Mouse (Mus musculus) CH12.LX (cell line): ENCODE measurements around the gene Tet2.

Source experiments
- CTCF ChIP-seq, 2 experiments: IDR thresholded peaks in 1 of 2; conservative IDR thresholded peaks in 1 of 2; 2 replicates each; pipeline ENCODE4 v1.5.1; 2011 to 2012; ENCODE audit warnings: low read depth in 2 of 2, low read length in 2 of 2, improper control_type of control experiment in 1 of 2, inconsistent platforms in 1 of 2, mild to moderate bottlenecking in 1 of 2, moderate library complexity in 1 of 2
- E2F4 ChIP-seq: IDR thresholded peaks from 2 replicates; pipeline ENCODE4 v1.6.1; 2011; ENCODE audit warnings: low read depth, low read length, improper control_type of control experiment; ENCODE audit not compliant: insufficient replicate concordance
- EP300 ChIP-seq: IDR thresholded peaks from 2 replicates; pipeline ENCODE4 v1.6.1; 2011; ENCODE audit warnings: low read length, improper control_type of control experiment
- RAD21 ChIP-seq: IDR thresholded peaks from 2 replicates; pipeline ENCODE4 v1.6.1; 2011; ENCODE audit warnings: low read depth, mild to moderate bottlenecking, low read length, improper control_type of control experiment, moderate library complexity

DNA sequence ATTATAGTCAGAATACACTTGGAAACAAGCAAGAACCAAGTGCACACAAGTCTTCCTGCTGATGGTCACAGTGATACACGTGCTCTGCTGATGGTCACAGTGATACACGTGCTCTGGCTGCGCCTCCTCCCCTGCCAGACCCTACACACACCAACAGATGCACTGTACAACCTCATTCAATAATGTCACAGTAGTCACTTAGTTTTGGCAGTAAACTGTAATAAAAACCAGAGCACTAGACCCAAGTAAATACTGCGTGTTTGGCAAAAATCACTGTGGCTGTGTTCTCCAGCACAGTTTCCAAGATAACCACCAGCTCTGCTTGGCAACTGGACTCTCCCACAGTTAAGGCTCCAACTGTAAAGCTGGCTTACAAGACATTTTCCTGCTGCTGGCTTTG is 4.9 kb downstream of the Tet2 start:
- TF ChIP-seq CTCF (conservative IDR thresholded peaks at IDR 0.05 in 1 of 2, IDR thresholded peaks at IDR 0.05 in 1 of 2; ENCODE audit: low read depth in 2 of 2, low read length in 2 of 2) (no peak), EP300 (no peak), RAD21 (no peak), E2F4 (no peak)
